Mouse (Mus musculus) bone marrow, adult 2 months (tissue): ENCODE data around the gene Pml.

Experiments
- CTCF ChIP-seq: fragments of 200-500 bp; IDR thresholded peaks from 2 replicates; pipeline ENCODE4 v1.5.1; 2011; ENCODE audit warnings: low read length, control low read depth; ENCODE audit not compliant: control insufficient read depth, insufficient read depth
- POLR2A ChIP-seq: fragments of 200-500 bp; IDR thresholded peaks from 2 replicates; pipeline ENCODE4 v1.6.1; 2011; ENCODE audit warnings: low read depth, mild to moderate bottlenecking, control low read depth, low read length, borderline replicate concordance; ENCODE audit not compliant: control insufficient read depth

GRCm38 (mm10) chr9:58272855-58273254 lies 23.3 kb upstream of the Pml start:
- TF ChIP-seq POLR2A: no peak
- no peak for TF ChIP-seq CTCF
